Mouse (Mus musculus): ENCODE data around the gene Irf7. TPM values are rescaled to one million over a fixed set of nuclear protein-coding genes. Genes with fewer than 3 reads are reported as not detected.

Irf7 gene
- total and polyA plus RNA-seq, 3 experiments: 7.7 to 26.2 (median 10.5) TPM

- no peak for DNase-seq (ENCODE audit: extremely low read depth)
- Histone ChIP-seq H3K27me3 (replicated peaks) (no peaks in the 10 kb centered on the region), H3K79me2 (replicated peaks; ENCODE audit: control insufficient read depth, extremely low read depth, insufficient read depth, poor library complexity, severe bottlenecking) (no peaks in the 10 kb centered on the region), H3K9me3 (replicated peaks; ENCODE audit: low read length) (no peaks in the 10 kb centered on the region), H3K9ac (ENCODE audit: insufficient read depth, low read depth) (no peak overlapping the region), H3K4me2 (ENCODE audit: insufficient read depth, low read depth, poor library complexity, severe bottlenecking) (no peak overlapping the region), H3K36me3 (replicated peaks in 1 of 2; ENCODE audit: control insufficient read depth in 1 of 2, insufficient read depth in 1 of 2, low read length in 1 of 2) (peaks cover 59 to 64% of the 10 kb centered on the region in 2 experiments), H3K4me1 (ENCODE audit: control insufficient read depth in 1 of 2, insufficient read depth in 2 of 2) (peaks cover 14 to 27% of the 10 kb centered on the region in 2 experiments), H3K27ac (ENCODE audit: insufficient read depth, low read depth) (no peak overlapping the region), H3K4me3 (replicated peaks in 1 of 3; ENCODE audit: low read depth in 2 of 3, low read length in 2 of 3, poor library complexity in 1 of 3) (no peak overlapping the region)
- in situ Hi-C loops (cut with MboI; ENCODE audit: low pct_ligation_motif_present, low pct_unique_long_range_greater_than_20kb, low sequenced_read_pairs): loop anchor here (10.0 kb wide), 1 partner anchor 101 kb away; no protein-coding TSS in a partner anchor
- TF ChIP-seq POLR2AphosphoS2 (IDR thresholded peaks at IDR 0.05; ENCODE audit: low read depth, low read length) (no peak), EP300 (IDR thresholded peaks at IDR 0.05; ENCODE audit: low read length) (no peak), ZKSCAN1 (IDR thresholded peaks at IDR 0.05; ENCODE audit: borderline replicate concordance, low read depth, low read length) (no peak), SIN3A (IDR thresholded peaks at IDR 0.05; ENCODE audit: low read length) (no peak)
- dilution Hi-C loops (cut with MboI; ENCODE audit: extremely low pct_ligation_motif_present, extremely low pct_unique_long_range_greater_than_20kb, low sequenced_read_pairs): no loop called here
These were observed 2.6 kb downstream of the Irf7 start for GRCm38 (mm10) chr7:141263640-141264039.

GRCm38 (mm10) chr7:141261480-141261879, 4.8 kb downstream of the Irf7 start:
- dilution Hi-C loops (cut with MboI; ENCODE audit: extremely low pct_ligation_motif_present, extremely low pct_unique_long_range_greater_than_20kb, low sequenced_read_pairs) (no loop called here), in situ Hi-C loops (cut with MboI; ENCODE audit: low pct_ligation_motif_present, low pct_unique_long_range_greater_than_20kb, low sequenced_read_pairs) (loop anchor here (10.0 kb wide), 1 partner anchor 103 kb away; no protein-coding TSS in a partner anchor)
- no peak overlapping the region for H3K9ac ChIP-seq (ENCODE audit: insufficient read depth, low read depth)
- H3K4me3 ChIP-seq (replicated peaks in 1 of 3; ENCODE audit: low read depth in 2 of 3, low read length in 2 of 3, poor library complexity in 1 of 3): no peak overlapping the region
- H3K79me2 ChIP-seq (replicated peaks; ENCODE audit: control insufficient read depth, extremely low read depth, insufficient read depth, poor library complexity, severe bottlenecking): no peaks in the 10 kb centered on the region
- TF ChIP-seq CTCF (conservative IDR thresholded peaks at IDR 0.05 in 1 of 2, IDR thresholded peaks at IDR 0.05 in 1 of 2; ENCODE audit: low read depth in 2 of 2, low read length in 2 of 2) (no peak), EP300 (IDR thresholded peaks at IDR 0.05; ENCODE audit: low read length) (no peak), MEF2A (IDR thresholded peaks at IDR 0.05; ENCODE audit: borderline replicate concordance, low read depth, low read length) (no peak), MAFK (IDR thresholded peaks at IDR 0.05; ENCODE audit: insufficient replicate concordance, low read length) (no peak)
- H3K4me2 ChIP-seq (ENCODE audit: insufficient read depth, low read depth, poor library complexity, severe bottlenecking): no peak overlapping the region
- DNase-seq (ENCODE audit: extremely low read depth): no peak
- peaks cover 81 to 85% of the 10 kb centered on the region in 2 experiments for H3K36me3 ChIP-seq (replicated peaks in 1 of 2; ENCODE audit: control insufficient read depth in 1 of 2, insufficient read depth in 1 of 2, low read length in 1 of 2)
- no peaks in the 10 kb centered on the region for H3K27me3 ChIP-seq (replicated peaks)
- H3K9me3 ChIP-seq (replicated peaks; ENCODE audit: low read length): no peaks in the 10 kb centered on the region
- no peak overlapping the region for H3K27ac ChIP-seq (ENCODE audit: insufficient read depth, low read depth)
- H3K4me1 ChIP-seq (ENCODE audit: control insufficient read depth in 1 of 2, insufficient read depth in 2 of 2): peaks cover 14 to 24% of the 10 kb centered on the region in 2 experiments

- peaks cover 76 to 94% of the 10 kb centered on the region in 2 experiments for H3K36me3 ChIP-seq (replicated peaks in 1 of 2; ENCODE audit: control insufficient read depth in 1 of 2, insufficient read depth in 1 of 2, low read length in 1 of 2)
- dilution Hi-C loops (cut with MboI; ENCODE audit: extremely low pct_ligation_motif_present, extremely low pct_unique_long_range_greater_than_20kb, low sequenced_read_pairs): no loop called here
These were observed 10.1 kb downstream of the Irf7 start for GRCm38 (mm10) chr7:141256159-141256558.

More at GRCm38 (mm10) chr7:141256159-141256558, 10.1 kb downstream of the Irf7 start:
- no peaks in the 10 kb centered on the region for H3K79me2 ChIP-seq (replicated peaks; ENCODE audit: control insufficient read depth, extremely low read depth, insufficient read depth, poor library complexity, severe bottlenecking)
- in situ Hi-C loops (cut with MboI; ENCODE audit: low pct_ligation_motif_present, low pct_unique_long_range_greater_than_20kb, low sequenced_read_pairs): no loop called here
- H3K4me1 ChIP-seq (ENCODE audit: control insufficient read depth in 1 of 2, insufficient read depth in 2 of 2): peaks cover 2 to 5% of the 10 kb centered on the region in 2 experiments; a peak in 2 of 4 replicates
- no peaks in the 10 kb centered on the region for H3K9me3 ChIP-seq (replicated peaks; ENCODE audit: low read length)
- H3K27ac ChIP-seq (ENCODE audit: insufficient read depth, low read depth): peak overlapping the region; percentile 2; the same call in 1 of the 2 replicates
- H3K27me3 ChIP-seq (replicated peaks): no peaks in the 10 kb centered on the region
- no peak for DNase-seq (ENCODE audit: extremely low read depth)
- no peak overlapping the region for H3K9ac ChIP-seq (ENCODE audit: insufficient read depth, low read depth)
- no peak overlapping the region for H3K4me3 ChIP-seq (replicated peaks in 1 of 3; ENCODE audit: low read depth in 2 of 3, low read length in 2 of 3, poor library complexity in 1 of 3)
- TF ChIP-seq MYC (IDR thresholded peaks at IDR 0.05; ENCODE audit: low read depth, low read length) (no peak), MAFK (IDR thresholded peaks at IDR 0.05; ENCODE audit: insufficient replicate concordance, low read length) (no peak), NELFE (IDR thresholded peaks at IDR 0.05; ENCODE audit: low read depth, low read length) (no peak), ZMIZ1 (IDR thresholded peaks at IDR 0.05; ENCODE audit: low read depth, low read length) (no peak), CHD2 (IDR thresholded peaks at IDR 0.05; ENCODE audit: low read length) (no peak), PAX5 (IDR thresholded peaks at IDR 0.05; ENCODE audit: low read length) (no peak), ZNF384 (IDR thresholded peaks at IDR 0.05; ENCODE audit: low read depth, low read length) (no peak)
- no peak overlapping the region for H3K4me2 ChIP-seq (ENCODE audit: insufficient read depth, low read depth, poor library complexity, severe bottlenecking)
